Mouse (Mus musculus) spleen, adult 2 months (tissue): ENCODE measurements at regions not wholly inside any gene's neighbourhood (a gene's known extent, or its start where the extent isn't known, plus 50 kb on each side); places are given as distances from the start of the nearest gene placed in this dataset.

Source experiments
- DNase-seq, 2 experiments: peaks; one replicate each; pipeline versions ENCODE4 v3.0.0 to v3.0.0-alpha.2; 2012 to 2021; ENCODE audit warnings: low spot score in 2 of 2, low read depth in 1 of 2
- H3K27ac ChIP-seq: fragments of 200-500 bp; 2 replicates; pipeline ENCODE4 v1.5.1; 2012; ENCODE audit warnings: low read length, inconsistent platforms; ENCODE audit not compliant: insufficient read depth
- H3K27me3 ChIP-seq: fragments of 200-500 bp; 2 replicates; pipeline ENCODE4 v1.6.1; 2012; ENCODE audit warnings: mild to moderate bottlenecking, moderate library complexity, low read length, inconsistent platforms; ENCODE audit not compliant: control insufficient read depth, insufficient read depth
- H3K36me3 ChIP-seq: fragments of 200-500 bp; 2 replicates; pipeline ENCODE4 v1.6.1; 2012; ENCODE audit warnings: mild to moderate bottlenecking, low read length, inconsistent platforms; ENCODE audit not compliant: control insufficient read depth, insufficient read depth
- H3K4me1 ChIP-seq: fragments of 200-500 bp; 2 replicates; pipeline ENCODE4 v1.6.1; 2011; ENCODE audit warnings: inconsistent platforms; ENCODE audit not compliant: control insufficient read depth, insufficient read depth, insufficient read length
- H3K4me3 ChIP-seq: fragments of 200-500 bp; 2 replicates; pipeline ENCODE4 v1.5.1; 2011; ENCODE audit warnings: mild to moderate bottlenecking, inconsistent platforms; ENCODE audit not compliant: insufficient read depth, insufficient read length; ENCODE audit errors: extremely low read depth
- CTCF ChIP-seq: fragments of 200-500 bp; IDR thresholded peaks from 2 replicates; pipeline ENCODE4 v1.5.1; 2011; ENCODE audit warnings: mild to moderate bottlenecking, inconsistent platforms; ENCODE audit not compliant: insufficient read depth, insufficient read length, insufficient replicate concordance; ENCODE audit errors: extremely low read depth
- POLR2A ChIP-seq: fragments of 200-500 bp; IDR thresholded peaks from 2 replicates; pipeline ENCODE4 v1.6.1; 2011; ENCODE audit warnings: low read depth, low read length, inconsistent platforms
- WGBS: fragments of 180-500 bp; shearing (Covaris S2); methylation state at CpG from one replicate; pipeline ENCODE4 v1.1.7; 2018; 5-methylcytosine and 5-hydroxymethylcytosine counted together

DNA sequence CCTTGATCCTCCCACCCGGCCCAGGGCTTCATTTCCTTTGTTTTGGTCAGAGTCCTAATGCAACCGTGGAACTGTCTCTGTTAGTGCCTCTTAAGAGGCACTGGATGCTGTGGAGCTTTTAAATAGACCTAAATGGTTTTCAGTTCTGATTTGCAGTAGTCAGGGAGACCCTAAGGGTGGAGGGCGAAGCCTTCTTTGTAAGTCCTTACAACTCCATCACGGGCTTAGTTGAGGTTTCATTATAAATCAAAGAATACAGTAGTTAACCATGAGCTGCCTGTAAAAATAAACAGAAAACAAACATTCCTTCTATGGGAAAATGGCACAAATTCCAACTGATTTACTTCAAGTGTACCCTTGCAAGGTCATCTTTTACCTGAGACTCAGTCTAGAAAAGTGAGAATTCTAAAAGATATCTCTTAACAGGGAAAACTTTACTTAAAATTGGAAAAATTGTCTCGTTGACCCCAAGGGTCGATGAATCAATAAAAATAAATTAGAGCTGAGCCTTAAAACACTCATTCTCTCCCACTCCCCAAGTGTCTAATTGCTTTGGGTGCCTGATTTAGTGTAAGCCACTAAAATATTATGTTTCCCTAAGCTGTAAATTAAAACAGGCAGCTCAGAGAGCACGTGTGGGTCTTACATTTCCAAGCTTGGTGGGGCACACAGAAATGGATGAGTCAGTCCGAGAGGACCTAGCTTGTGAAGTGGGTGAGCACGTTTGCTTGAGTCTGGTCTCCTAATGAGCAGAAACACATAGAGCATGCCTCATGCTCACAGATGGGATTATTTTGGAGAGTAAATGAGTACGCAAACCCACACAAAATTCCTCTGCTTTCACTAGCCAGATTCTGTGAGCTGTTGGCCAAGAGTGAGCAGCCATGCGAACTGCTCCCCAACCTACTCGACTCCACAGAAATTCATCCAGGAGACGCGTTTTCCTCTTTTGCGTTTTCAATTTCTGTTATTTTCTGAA lies 343.3 kb downstream of the Klf5 start:
- no peaks in the 10 kb centered on the region for H3K27me3 ChIP-seq
- TF ChIP-seq POLR2A (no peak), CTCF (no peak)
- no peak overlapping the region for H3K4me3 ChIP-seq
- 82% methylated on average over 15 of the region's 15 CpGs for WGBS
- H3K4me1 ChIP-seq: no peaks in the 10 kb centered on the region
- DNase-seq: no peak
- H3K36me3 ChIP-seq: no peaks in the 10 kb centered on the region
- H3K27ac ChIP-seq: no peak overlapping the region

DNA sequence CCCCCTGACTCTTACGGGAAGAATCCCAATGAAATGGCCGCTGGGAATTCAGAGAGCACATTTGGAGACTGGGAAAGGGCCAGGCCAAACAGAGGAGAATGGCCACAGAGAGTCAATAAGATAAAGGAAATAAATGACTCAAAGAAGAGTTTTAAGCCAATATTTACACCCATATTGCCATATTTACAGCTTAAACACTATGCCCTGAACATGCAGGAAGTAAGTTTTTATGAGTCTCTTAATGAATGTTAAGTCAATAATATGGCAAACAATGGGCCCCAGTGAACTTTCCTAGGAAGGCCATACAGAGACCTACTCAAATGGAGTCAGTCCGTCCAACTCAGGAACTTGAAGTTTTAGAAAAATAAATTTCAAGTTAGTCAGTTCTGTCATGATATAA lies 347.8 kb downstream of the Klf5 start:
- Histone ChIP-seq H3K36me3 (no peaks in the 10 kb centered on the region), H3K27ac (no peak overlapping the region), H3K4me1 (no peaks in the 10 kb centered on the region), H3K27me3 (no peaks in the 10 kb centered on the region), H3K4me3 (no peak overlapping the region)
- DNase-seq: no peak
- 81% methylated on average over 3 of the region's 3 CpGs for WGBS
- TF ChIP-seq POLR2A (no peak), CTCF (no peak)

DNA sequence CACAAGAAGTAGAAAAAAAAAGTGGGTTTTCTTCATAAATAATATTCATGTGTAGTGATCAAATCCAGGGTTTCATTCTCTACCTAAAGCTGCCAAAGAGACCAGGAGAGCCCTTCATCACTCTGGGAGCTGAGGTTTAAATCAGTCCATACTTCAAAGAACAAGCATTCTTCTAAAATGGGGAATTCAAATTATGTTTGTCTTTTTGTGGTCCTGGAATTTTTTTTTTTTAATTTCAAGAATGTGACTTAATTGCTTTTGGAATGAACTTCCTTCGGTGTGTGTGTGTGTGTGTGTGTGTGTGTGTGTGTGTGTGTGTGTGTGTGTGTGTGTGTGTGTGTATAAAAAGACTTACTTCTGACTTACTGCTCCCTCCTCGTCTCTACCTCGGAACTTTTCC lies 375.9 kb downstream of the Klf5 start:
- no peak overlapping the region for H3K27ac ChIP-seq
- no peaks in the 10 kb centered on the region for H3K27me3 ChIP-seq
- no peak overlapping the region for H3K4me3 ChIP-seq
- TF ChIP-seq POLR2A: no peak
- TF ChIP-seq CTCF: no peak
- 89% methylated on average over 3 of the region's 3 CpGs for WGBS
- no peaks in the 10 kb centered on the region for H3K4me1 ChIP-seq
- DNase-seq: no peak
- no peaks in the 10 kb centered on the region for H3K36me3 ChIP-seq

DNA sequence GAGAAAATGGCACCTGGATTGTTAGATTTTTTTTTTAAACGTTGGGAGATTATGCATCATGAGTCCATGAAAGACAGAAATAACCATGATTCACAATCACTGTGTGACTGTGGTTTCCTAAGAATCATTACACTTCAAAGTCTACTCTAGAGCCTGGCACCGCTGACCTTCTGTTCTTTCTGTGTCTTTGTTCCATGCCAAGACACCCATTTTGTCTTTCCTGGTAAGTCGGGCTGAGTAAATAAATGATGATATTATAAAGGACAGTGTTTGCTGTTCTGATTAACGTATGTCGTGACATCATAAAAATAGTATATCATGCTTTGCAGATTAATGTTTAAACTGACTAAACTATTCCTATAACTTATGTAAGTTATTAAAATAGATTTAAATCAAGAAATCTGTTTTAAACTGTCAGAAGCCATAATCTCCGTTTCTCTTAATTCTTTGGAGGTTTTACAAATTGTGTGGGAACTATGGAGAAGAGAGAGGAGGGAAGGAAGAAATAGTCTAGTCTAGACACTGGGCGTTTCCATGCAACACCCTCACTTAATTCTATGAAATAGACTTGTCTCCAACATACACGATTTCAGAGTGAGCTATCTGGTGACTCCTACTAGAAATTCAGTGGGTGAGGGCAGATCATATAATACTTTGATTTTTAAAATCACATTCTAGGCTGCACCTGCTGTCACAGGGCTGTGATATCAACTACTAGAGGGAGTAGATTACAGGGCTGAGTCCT lies 388.7 kb downstream of the Klf5 start:
- H3K4me1 ChIP-seq: no peaks in the 10 kb centered on the region
- TF ChIP-seq CTCF (no peak), POLR2A (no peak)
- no peak overlapping the region for H3K4me3 ChIP-seq
- no peak for DNase-seq
- H3K27me3 ChIP-seq: no peaks in the 10 kb centered on the region
- no peak overlapping the region for H3K27ac ChIP-seq
- WGBS: 85% methylated on average over 8 of the region's 8 CpGs
- no peaks in the 10 kb centered on the region for H3K36me3 ChIP-seq

DNA sequence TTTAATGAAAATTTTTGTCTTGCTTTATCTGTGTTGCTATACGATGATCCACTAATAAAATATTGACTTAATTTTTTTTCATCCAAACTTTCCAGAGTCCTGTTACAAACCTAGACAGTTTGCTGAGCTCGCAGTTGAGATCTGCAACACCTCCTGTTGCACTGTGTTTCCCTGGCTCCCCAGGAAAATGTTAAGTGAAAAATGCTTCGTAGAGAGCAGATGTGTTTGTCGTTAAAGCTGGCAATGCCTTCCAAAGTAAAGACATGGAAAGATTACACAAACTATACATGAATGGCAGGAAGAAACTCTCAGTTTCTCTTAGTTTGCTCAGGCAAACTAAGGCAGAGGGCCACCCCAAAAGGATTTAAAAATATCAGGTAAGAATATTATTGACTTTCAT lies 389.9 kb downstream of the Klf5 start:
- Histone ChIP-seq H3K27me3 (no peaks in the 10 kb centered on the region), H3K4me3 (no peak overlapping the region), H3K27ac (no peak overlapping the region), H3K36me3 (no peaks in the 10 kb centered on the region), H3K4me1 (no peaks in the 10 kb centered on the region)
- TF ChIP-seq POLR2A: no peak
- WGBS: 88% methylated on average over 4 of the region's 4 CpGs
- DNase-seq: no peak

DNA sequence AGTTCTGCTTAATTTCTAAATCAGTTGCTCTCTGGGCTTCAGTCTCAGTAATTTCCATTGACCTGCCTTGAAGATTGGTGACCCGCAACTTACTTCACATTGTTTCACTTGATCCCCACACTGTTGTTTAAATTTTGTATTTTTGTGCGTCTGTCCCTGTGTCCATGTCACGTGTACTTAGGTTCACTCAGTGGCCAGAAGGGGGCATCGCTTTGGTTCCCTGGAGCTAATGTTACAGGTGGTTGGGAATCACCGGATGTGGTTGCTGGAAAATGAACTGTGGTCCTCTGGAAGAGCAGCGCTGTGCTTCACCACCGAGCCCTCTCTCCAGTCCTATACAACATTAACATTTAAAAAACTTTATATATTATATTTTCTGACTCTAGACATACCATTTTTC lies 397.8 kb downstream of the Klf5 start:
- Histone ChIP-seq H3K27me3 (no peaks in the 10 kb centered on the region), H3K4me3 (no peak overlapping the region), H3K4me1 (no peaks in the 10 kb centered on the region), H3K36me3 (no peaks in the 10 kb centered on the region), H3K27ac (no peak overlapping the region)
- no peak for DNase-seq
- TF ChIP-seq CTCF (no peak), POLR2A (no peak)
- 93% methylated on average over 7 of the region's 7 CpGs for WGBS

DNA sequence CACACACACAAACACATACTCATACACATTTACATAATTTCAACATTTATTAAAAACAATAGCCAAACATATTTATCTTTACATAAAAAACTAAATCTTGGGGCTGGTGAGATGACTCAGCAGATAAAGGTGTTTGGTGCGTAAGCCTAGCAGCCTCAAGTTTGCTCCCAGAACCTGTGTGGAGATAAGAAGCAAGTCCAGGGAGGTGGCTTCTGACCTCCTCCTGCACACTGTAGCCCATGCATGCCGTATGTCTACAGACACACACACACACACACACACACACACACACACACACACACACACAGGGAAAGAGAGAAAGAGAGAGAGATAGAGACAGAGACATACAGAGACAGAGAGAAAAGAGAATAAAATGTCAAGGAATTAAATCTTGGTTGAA lies 401.1 kb downstream of the Klf5 start:
- TF ChIP-seq POLR2A (no peak), CTCF (no peak)
- Histone ChIP-seq H3K4me3 (no peak overlapping the region), H3K27ac (no peak overlapping the region), H3K4me1 (no peaks in the 10 kb centered on the region), H3K27me3 (no peaks in the 10 kb centered on the region), H3K36me3 (no peaks in the 10 kb centered on the region)
- 96% methylated on average over 2 of the region's 2 CpGs for WGBS
- no peak for DNase-seq
